ENCODE assay signal across 9 mouse cellular contexts in the genomic region with DNA sequence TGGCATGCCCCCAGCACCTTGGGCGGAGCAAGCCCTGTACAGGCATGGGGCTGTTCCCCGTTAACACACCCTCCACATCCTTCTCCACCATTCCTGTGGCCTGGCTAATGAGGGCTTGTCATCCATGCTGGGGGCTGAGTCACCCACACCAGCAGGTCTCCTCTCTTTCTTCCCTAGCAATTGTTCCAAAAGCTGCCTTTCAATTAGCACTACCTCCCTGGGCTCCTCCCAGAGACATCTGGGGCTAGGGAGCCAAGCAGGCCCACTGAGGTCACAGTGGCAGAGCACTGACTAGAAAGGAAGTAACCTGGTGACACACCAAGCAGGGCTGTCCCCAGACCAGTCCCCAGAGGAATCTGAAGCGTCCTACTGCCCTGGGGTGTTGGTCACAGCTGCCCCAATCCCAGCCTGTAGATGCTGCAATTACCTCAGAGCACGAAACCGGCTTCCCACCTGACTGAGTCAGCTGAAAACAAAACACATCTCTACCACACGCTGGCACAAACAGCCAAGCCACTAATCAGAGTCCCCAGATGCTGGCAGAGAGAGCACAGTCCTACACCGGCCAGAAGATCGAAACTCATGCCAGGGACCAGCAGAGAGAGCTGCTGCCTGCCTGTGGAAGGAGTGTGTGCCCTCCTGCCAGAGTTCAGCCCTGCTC. TPM values are rescaled to one million over a fixed set of nuclear protein-coding genes. Genes with fewer than 3 reads are reported as not detected.
DNase-seq lines count a peak whose midpoint lies in the region; ATAC-seq and TF ChIP-seq lines count a peak whose summit lies in the region.
"Had no signal": no experiment of that assay in that cellular context is flagged by ENCODE, and none has a peak within 500 bp of the region (broad histone marks: within the 10 kb centered on the region; RNA-seq: fewer than 3 reads in every experiment).

A gene (plus strand): TSS at position 519 of the 661 bp plus-strand sequence.

- no peak for TF ChIP-seq POLR2A in MEL (IDR thresholded peaks at IDR 0.05; ENCODE audit: control insufficient read depth in 1 of 2, insufficient read depth in 1 of 2, low read depth in 1 of 2, low read length in 2 of 2, poor library complexity in 1 of 2)

- H3K4me1 ChIP-seq in hindbrain, embryonic 10.5 days (replicated peaks): peaks cover 36% of the 10 kb centered on the region
- peaks cover 18% of the 10 kb centered on the region for H3K4me1 ChIP-seq in hindbrain, embryonic 16.5 days (ENCODE audit: control insufficient read depth, insufficient read depth, low read depth, low read length)
- H3K4me1 ChIP-seq in MEL (ENCODE audit: control insufficient read depth in 1 of 2, insufficient read depth in 2 of 2, low read length in 2 of 2): peaks cover 7 to 35% of the 10 kb centered on the region in 2 experiments; a peak in 3 of 4 replicates
- H3K4me1 ChIP-seq in forebrain, embryonic 15.5 days: peaks cover 15% of the 10 kb centered on the region
- H3K4me1 ChIP-seq in midbrain, embryonic 13.5 days (replicated peaks): peaks cover 28% of the 10 kb centered on the region

- 41% methylated on average over 8 of the region's 8 CpGs for WGBS in hindbrain, embryonic 10.5 days
- WGBS in hindbrain, embryonic 16.5 days: 41% methylated on average over 8 of the region's 8 CpGs
- 28% methylated on average over 8 of the region's 8 CpGs for WGBS in forebrain, embryonic 15.5 days
- WGBS in midbrain, embryonic 13.5 days: 42% methylated on average over 8 of the region's 8 CpGs

- peak within 1 kb of the TSS; percentile 29 for H3K27ac ChIP-seq in hindbrain, embryonic 10.5 days
- H3K27ac ChIP-seq in hindbrain, embryonic 16.5 days (ENCODE audit: low read depth, low read length): no peak within 1 kb of the TSS
- H3K27ac ChIP-seq in MEL (ENCODE audit: control insufficient read depth, low read depth, low read length): no peak within 1 kb of the TSS
- no peak within 1 kb of the TSS for H3K27ac ChIP-seq in forebrain, embryonic 15.5 days (replicated peaks)
- H3K27ac ChIP-seq in midbrain, embryonic 13.5 days: no peak within 1 kb of the TSS

- ATAC-seq in hindbrain, embryonic 16.5 days: no peak; the same call in 1 of the 2 replicates
- ATAC-seq in forebrain, embryonic 15.5 days (replicated peaks): peak; percentile 12; the same call in 1 of the 2 replicates
- 0 out of 2 replicates have a peak, but pooled peaks have one; percentile 35 for ATAC-seq in midbrain, embryonic 13.5 days

- no peak for DNase-seq in hindbrain, embryonic 10.5 days (ENCODE audit: low spot score)
- peak; percentile 38 for DNase-seq in MEL (ENCODE audit: low read depth, low spot score)
- DNase-seq in yolk sac, embryonic 10.5 days (ENCODE audit: low spot score): no peak
- no peak for DNase-seq in left cerebral cortex, postnatal 14 days (ENCODE audit: low spot score in 2 of 2)
- DNase-seq in urinary bladder, postnatal 10 days (ENCODE audit: low spot score): no peak

- peaks cover 31% of the 10 kb centered on the region for H3K36me3 ChIP-seq in hindbrain, embryonic 10.5 days
- peaks cover 6% of the 10 kb centered on the region; the same call in 1 of the 2 replicates for H3K36me3 ChIP-seq in hindbrain, embryonic 16.5 days (ENCODE audit: control insufficient read depth, insufficient read depth, low read length)
- peaks cover 0 to 14% of the 10 kb centered on the region in 2 experiments; a peak in 2 of 4 replicates for H3K36me3 ChIP-seq in MEL (ENCODE audit: control insufficient read depth in 1 of 2, insufficient read depth in 2 of 2, low read length in 2 of 2)
- peaks cover 9% of the 10 kb centered on the region; the same call in 1 of the 2 replicates for H3K36me3 ChIP-seq in forebrain, embryonic 15.5 days
- H3K36me3 ChIP-seq in midbrain, embryonic 13.5 days: peaks cover 41% of the 10 kb centered on the region

- no peaks in the 10 kb centered on the region for H3K9me3 ChIP-seq in hindbrain, embryonic 10.5 days
- H3K9me3 ChIP-seq in hindbrain, embryonic 16.5 days (ENCODE audit: control insufficient read depth, low read length): no peaks in the 10 kb centered on the region
- no peaks in the 10 kb centered on the region for H3K9me3 ChIP-seq in MEL (replicated peaks; ENCODE audit: insufficient read depth, low read length)
- H3K9me3 ChIP-seq in forebrain, embryonic 15.5 days: no peaks in the 10 kb centered on the region
- H3K9me3 ChIP-seq in midbrain, embryonic 13.5 days: no peaks in the 10 kb centered on the region

- H3K9ac ChIP-seq in hindbrain, embryonic 16.5 days (ENCODE audit: low read depth, low read length): no peak within 1 kb of the TSS; the same call in 1 of the 2 replicates
- H3K9ac ChIP-seq in MEL (ENCODE audit: control insufficient read depth, low read depth, low read length, poor library complexity, severe bottlenecking): no peak within 1 kb of the TSS
- no peak within 1 kb of the TSS for H3K9ac ChIP-seq in forebrain, embryonic 15.5 days (replicated peaks)
- peak within 1 kb of the TSS; percentile 48 for H3K9ac ChIP-seq in midbrain, embryonic 13.5 days (replicated peaks)

- no peak within 1 kb of the TSS; the same call in 1 of the 2 replicates for H3K4me3 ChIP-seq in hindbrain, embryonic 10.5 days
- no peak within 1 kb of the TSS for H3K4me3 ChIP-seq in hindbrain, embryonic 16.5 days (ENCODE audit: low read length)
- H3K4me3 ChIP-seq in MEL (ENCODE audit: control insufficient read depth in 1 of 2, insufficient read depth in 1 of 2, low read depth in 2 of 2, low read length in 2 of 2): no peak within 1 kb of the TSS
- H3K4me3 ChIP-seq in forebrain, embryonic 15.5 days: no peak within 1 kb of the TSS
- no peak within 1 kb of the TSS for H3K4me3 ChIP-seq in midbrain, embryonic 13.5 days (replicated peaks)

- H3K27me3 ChIP-seq in hindbrain, embryonic 10.5 days (ENCODE audit: insufficient read depth, poor library complexity, severe bottlenecking): peaks cover 8% of the 10 kb centered on the region; the same call in 1 of the 2 replicates
- H3K27me3 ChIP-seq in hindbrain, embryonic 16.5 days (replicated peaks; ENCODE audit: control insufficient read depth, insufficient read depth, low read length): no peaks in the 10 kb centered on the region
- H3K27me3 ChIP-seq in MEL (ENCODE audit: control insufficient read depth in 1 of 2, insufficient read depth in 2 of 2, low read length in 2 of 2): no peaks in the 10 kb centered on the region
- no peaks in the 10 kb centered on the region for H3K27me3 ChIP-seq in forebrain, embryonic 15.5 days
- peaks cover under 1% of the 10 kb centered on the region; the same call in 1 of the 2 replicates for H3K27me3 ChIP-seq in midbrain, embryonic 13.5 days

- H3K4me2 ChIP-seq in hindbrain, embryonic 16.5 days (ENCODE audit: low read length): no peak within 1 kb of the TSS
- H3K4me2 ChIP-seq in forebrain, embryonic 15.5 days (replicated peaks): no peak within 1 kb of the TSS
- no peak within 1 kb of the TSS; the same call in 1 of the 2 replicates for H3K4me2 ChIP-seq in midbrain, embryonic 13.5 days (replicated peaks)

- TF ChIP-seq RAD21 in MEL (IDR thresholded peaks at IDR 0.05; ENCODE audit: low read depth, low read length): no peak

- TF ChIP-seq CTCF in MEL (IDR thresholded peaks at IDR 0.05 in 2 of 3, conservative IDR thresholded peaks at IDR 0.05 in 1 of 3; ENCODE audit: control insufficient read depth in 1 of 3, insufficient read depth in 1 of 3, low read depth in 2 of 3, low read length in 3 of 3, poor library complexity in 1 of 3, severe bottlenecking in 1 of 3): no peak

- TF ChIP-seq EP300 in MEL (IDR thresholded peaks at IDR 0.05; ENCODE audit: low read depth in 1 of 2, low read length in 2 of 2): no peak

- intact Hi-C loops in left cerebral cortex, postnatal 14 days (cut with DNase I): no loop called here

- H3K79me2 ChIP-seq in MEL (ENCODE audit: control insufficient read depth, insufficient read depth, low read length, poor library complexity): no peaks in the 10 kb centered on the region

TF ChIP-seq in MEL, 35 proteins besides CTCF, POLR2A, EP300 and RAD21:
- TF ChIP-seq SIN3A (IDR thresholded peaks at IDR 0.05; ENCODE audit: low read length) (no peak), MXI1 (IDR thresholded peaks at IDR 0.05; ENCODE audit: low read depth, low read length) (no peak), MAZ (IDR thresholded peaks at IDR 0.05; ENCODE audit: low read depth, low read length) (no peak), MYB (IDR thresholded peaks at IDR 0.05; ENCODE audit: low read depth, low read length) (no peak), SMC3 (IDR thresholded peaks at IDR 0.05; ENCODE audit: low read depth, low read length) (no peak), ZMIZ1 (IDR thresholded peaks at IDR 0.05; ENCODE audit: low read depth, low read length) (no peak), ZC3H11A (IDR thresholded peaks at IDR 0.05; ENCODE audit: low read depth, low read length) (no peak), MYC (IDR thresholded peaks at IDR 0.05; ENCODE audit: low read depth, low read length) (no peak), TCF12 (IDR thresholded peaks at IDR 0.05; ENCODE audit: low read depth, low read length) (no peak), ELF1 (IDR thresholded peaks at IDR 0.05; ENCODE audit: low read depth, low read length) (no peak), TAL1 (IDR thresholded peaks at IDR 0.05; ENCODE audit: low read length) (no peak), ETS1 (IDR thresholded peaks at IDR 0.05; ENCODE audit: low read depth, low read length) (no peak), ZKSCAN1 (IDR thresholded peaks at IDR 0.05; ENCODE audit: low read depth, low read length) (no peak), NRF1 (IDR thresholded peaks at IDR 0.05; ENCODE audit: insufficient read depth, low read depth, low read length, poor library complexity, severe bottlenecking) (no peak), NELFE (IDR thresholded peaks at IDR 0.05; ENCODE audit: low read depth, low read length) (no peak), GABPA (IDR thresholded peaks at IDR 0.05; ENCODE audit: low read depth, low read length) (no peak), HCFC1 (IDR thresholded peaks at IDR 0.05; ENCODE audit: low read depth, low read length) (no peak)

RNA-seq across cellular contexts. Expression of the gene that starts here (rescaled TPM):
- polyA plus RNA-seq in hindbrain, embryonic 10.5 days (2016; fragmentation: Nextera tagmentation; extraction: Ambion mirVana): 0.75 and 0.85 TPM in 2 replicates
- polyA plus RNA-seq in hindbrain, embryonic 16.5 days (2015; fragmentation: Nextera tagmentation; extraction: Ambion mirVana): 0.86 TPM in 2 replicates
- total RNA-seq in MEL (2012; rRNA removed): 0.07 TPM in 1 of 2 replicates, not detected in the other
- polyA plus RNA-seq in MEL (2012; ENCODE audit: insufficient read depth in 1 of 2, insufficient read length in 2 of 2, low read depth in 1 of 2, low replicate concordance in 2 of 2, missing spikeins in 1 of 2): under 1 TPM in 1 of 2 experiments, not detected in 1; 0.71 TPM
- polyA plus RNA-seq in forebrain, embryonic 15.5 days (2015; fragmentation: Nextera tagmentation; extraction: Ambion mirVana): 0.83 and 0.90 TPM in 2 replicates
- 1.1 and 1.2 TPM in 2 replicates for polyA plus RNA-seq in midbrain, embryonic 13.5 days (2015; fragmentation: Nextera tagmentation; extraction: Ambion mirVana)
- not detected for total RNA-seq in left cerebral cortex, postnatal 14 days (2021)
- total RNA-seq: layer of hippocampus, adult 18-20 months had no signal

Comparison
In these comparisons a context has a peak if more than half of its experiments do, and no peak if none do; other contexts are left out.
1. Peak in DNase-seq in MEL; RNA of the gene not detected or under 1 TPM.
2. Peak in ATAC-seq in forebrain, embryonic 15.5 days; RNA of the gene not detected or under 1 TPM.